In genomic region chr8:116994016-116994716, GRCm38 (mm10) we compare ENCODE assay signal across 8 mouse cellular contexts. TPM values are rescaled to one million over a fixed set of nuclear protein-coding genes. Genes with fewer than 3 reads are reported as not detected.
A peak's percentile ranks its signal among the peaks of the same experiment; 100 is the strongest.
DNase-seq lines count a peak whose midpoint lies in the region; ATAC-seq and TF ChIP-seq lines count a peak whose summit lies in the region.

No protein-coding gene starts in this region.

- DNase-seq in heart, postnatal 0 days (ENCODE audit: low spot score): no peak
- DNase-seq in heart, adult 11 months: no peak
- DNase-seq in midbrain, embryonic 14.5 days: no peak
- no peak for DNase-seq in adrenal gland, postnatal 25 days
- DNase-seq in cerebellum, postnatal 10 days: no peak
- DNase-seq in gastrocnemius, adult 8-10 months (ENCODE audit: low spot score in 2 of 2): no peak

- no peak for TF ChIP-seq EP300 in heart, postnatal 0 days (IDR thresholded peaks at IDR 0.05; ENCODE audit: low read depth)

- H3K27me3 ChIP-seq in heart, postnatal 0 days (ENCODE audit: control insufficient read depth, insufficient read depth, low read length): no peaks in the 10 kb centered on the region
- peaks cover 3% of the 10 kb centered on the region; the same call in 1 of the 2 replicates for H3K27me3 ChIP-seq in hindbrain, embryonic 12.5 days
- H3K27me3 ChIP-seq in midbrain, embryonic 14.5 days (ENCODE audit: control insufficient read depth, insufficient read depth, low read length): no peaks in the 10 kb centered on the region

- H3K27ac ChIP-seq in heart, postnatal 0 days (ENCODE audit: low read depth): no peak overlapping the region
- no peak overlapping the region for H3K27ac ChIP-seq in brown adipose tissue, adult 24 weeks (replicated peaks; ENCODE audit: low read depth, low read length)
- H3K27ac ChIP-seq in hindbrain, embryonic 12.5 days: no peak overlapping the region
- no peak overlapping the region for H3K27ac ChIP-seq in midbrain, embryonic 14.5 days (replicated peaks; ENCODE audit: low read depth, low read length)

- 54% methylated on average over 11 of the region's 11 CpGs for WGBS in heart, postnatal 0 days
- WGBS in hindbrain, embryonic 12.5 days: 65% methylated on average over 11 of the region's 11 CpGs
- WGBS in midbrain, embryonic 14.5 days: 65% methylated on average over 11 of the region's 11 CpGs

- no peaks in the 10 kb centered on the region for H3K9me3 ChIP-seq in heart, postnatal 0 days (replicated peaks; ENCODE audit: control insufficient read depth, low read length)
- no peaks in the 10 kb centered on the region for H3K9me3 ChIP-seq in hindbrain, embryonic 12.5 days (replicated peaks)
- no peaks in the 10 kb centered on the region for H3K9me3 ChIP-seq in midbrain, embryonic 14.5 days (ENCODE audit: control insufficient read depth, low read length)

- peak overlapping the region; percentile 97 for H3K4me2 ChIP-seq in heart, postnatal 0 days (ENCODE audit: low read depth, low read length)
- peak overlapping the region; percentile 86 for H3K4me2 ChIP-seq in hindbrain, embryonic 12.5 days (replicated peaks)
- H3K4me2 ChIP-seq in midbrain, embryonic 14.5 days (ENCODE audit: low read length): peak overlapping the region; percentile 81

- no peaks in the 10 kb centered on the region for H3K36me3 ChIP-seq in heart, postnatal 0 days (replicated peaks; ENCODE audit: control insufficient read depth, insufficient read depth, low read length)
- no peaks in the 10 kb centered on the region for H3K36me3 ChIP-seq in hindbrain, embryonic 12.5 days
- H3K36me3 ChIP-seq in midbrain, embryonic 14.5 days (ENCODE audit: control insufficient read depth, insufficient read depth, low read length): no peaks in the 10 kb centered on the region

- H3K4me3 ChIP-seq in heart, postnatal 0 days (ENCODE audit: low read depth, low read length): peak overlapping the region; percentile 74
- H3K4me3 ChIP-seq in brown adipose tissue, adult 24 weeks (ENCODE audit: insufficient read depth, low read depth, low read length): peak overlapping the region; percentile 61
- H3K4me3 ChIP-seq in hindbrain, embryonic 12.5 days: peak overlapping the region; percentile 65
- peak overlapping the region; percentile 63 for H3K4me3 ChIP-seq in midbrain, embryonic 14.5 days (replicated peaks; ENCODE audit: low read depth, low read length)

- ATAC-seq in heart, postnatal 0 days (ENCODE audit: insufficient read depth, low read depth): no peak
- no peak for ATAC-seq in hindbrain, embryonic 12.5 days (ENCODE audit: low FRiP score)
- ATAC-seq in midbrain, embryonic 14.5 days (ENCODE audit: low FRiP score, low TSS enrichment): no peak

- H3K9ac ChIP-seq in heart, postnatal 0 days (replicated peaks; ENCODE audit: low read depth, low read length): peak overlapping the region; percentile 14; the same call in 1 of the 2 replicates
- H3K9ac ChIP-seq in hindbrain, embryonic 12.5 days: peak overlapping the region; percentile 54; the same call in 1 of the 2 replicates
- H3K9ac ChIP-seq in midbrain, embryonic 14.5 days (replicated peaks; ENCODE audit: low read length): no peak overlapping the region

- no peak for TF ChIP-seq CTCF in heart, postnatal 0 days (IDR thresholded peaks at IDR 0.05; ENCODE audit: low read depth)

- H3K4me1 ChIP-seq in heart, postnatal 0 days (ENCODE audit: control insufficient read depth, insufficient read depth): peaks cover 8% of the 10 kb centered on the region; the same call in 1 of the 2 replicates
- H3K4me1 ChIP-seq in brown adipose tissue, adult 24 weeks (ENCODE audit: control insufficient read depth, insufficient read depth, insufficient read length, low read length): no peaks in the 10 kb centered on the region
- H3K4me1 ChIP-seq in hindbrain, embryonic 12.5 days: peaks cover 13% of the 10 kb centered on the region
- peaks cover 7% of the 10 kb centered on the region; the same call in 1 of the 2 replicates for H3K4me1 ChIP-seq in midbrain, embryonic 14.5 days (ENCODE audit: control insufficient read depth, insufficient read depth, low read length)

RNA-seq across cellular contexts. Expression of gene Gcsh, which starts 0.8 kb away (rescaled TPM):
- 24.2 and 29.9 TPM in 2 replicates for total RNA-seq in heart, postnatal 0 days (2014; rRNA removed; ENCODE audit: low replicate concordance)
- 69.3 and 71.1 TPM in 2 replicates for polyA plus RNA-seq in heart, postnatal 0 days (2015; fragmentation: Nextera tagmentation; extraction: Ambion mirVana)
- polyA plus RNA-seq in brown adipose tissue, adult 24 weeks (2012; ENCODE audit: insufficient read depth, insufficient read length, missing spikeins): 205 and 234 TPM in 2 replicates
- 95.3 and 98.7 TPM in 2 replicates for polyA plus RNA-seq in hindbrain, embryonic 12.5 days (2016; fragmentation: Nextera tagmentation; extraction: Ambion mirVana)
- 82.2 and 87.5 TPM in 2 replicates for polyA plus RNA-seq in midbrain, embryonic 14.5 days (2014; fragmentation: Nextera tagmentation; extraction: Ambion mirVana)
- 93.1 and 118 TPM in 2 replicates for total RNA-seq in adrenal gland, postnatal 25 days (2021)
- total RNA-seq in gastrocnemius, adult 8-10 months (2022): 10 to 100 TPM; 43.1 to 47.4 (median 44.0) TPM

RNA-seq across cellular contexts. Expression of gene 1700030J22Rik, which starts 15.4 kb away (rescaled TPM):
- total RNA-seq in heart, postnatal 0 days (2014; rRNA removed; ENCODE audit: low replicate concordance): 2.7 TPM in 1 of 2 replicates, not detected in the other
- polyA plus RNA-seq in heart, postnatal 0 days (2015; fragmentation: Nextera tagmentation; extraction: Ambion mirVana): 0.26 and 0.33 TPM in 2 replicates
- polyA plus RNA-seq in brown adipose tissue, adult 24 weeks (2012; ENCODE audit: insufficient read depth, insufficient read length, missing spikeins): 0.36 and 0.58 TPM in 2 replicates
- polyA plus RNA-seq in hindbrain, embryonic 12.5 days (2016; fragmentation: Nextera tagmentation; extraction: Ambion mirVana): 6.1 and 6.7 TPM in 2 replicates
- polyA plus RNA-seq in midbrain, embryonic 14.5 days (2014; fragmentation: Nextera tagmentation; extraction: Ambion mirVana): 5.6 and 6.3 TPM in 2 replicates
- total RNA-seq in adrenal gland, postnatal 25 days (2021): 2.2 and 3.8 TPM in 2 replicates
- under 1 TPM in 2 of 4 experiments, not detected in 2; 0.13 to 0.16 TPM for total RNA-seq in gastrocnemius, adult 8-10 months (2022)

RNA-seq across cellular contexts. Expression of gene Atmin, which starts 51.0 kb away (rescaled TPM):
- total RNA-seq in heart, postnatal 0 days (2014; rRNA removed; ENCODE audit: low replicate concordance): 16.0 and 19.1 TPM in 2 replicates
- polyA plus RNA-seq in heart, postnatal 0 days (2015; fragmentation: Nextera tagmentation; extraction: Ambion mirVana): 6.0 and 7.0 TPM in 2 replicates
- polyA plus RNA-seq in brown adipose tissue, adult 24 weeks (2012; ENCODE audit: insufficient read depth, insufficient read length, missing spikeins): 5.1 and 8.7 TPM in 2 replicates
- polyA plus RNA-seq in hindbrain, embryonic 12.5 days (2016; fragmentation: Nextera tagmentation; extraction: Ambion mirVana): 20.8 and 21.4 TPM in 2 replicates
- 21.2 and 26.3 TPM in 2 replicates for polyA plus RNA-seq in midbrain, embryonic 14.5 days (2014; fragmentation: Nextera tagmentation; extraction: Ambion mirVana)
- 20.6 and 23.8 TPM in 2 replicates for total RNA-seq in adrenal gland, postnatal 25 days (2021)
- total RNA-seq in gastrocnemius, adult 8-10 months (2022): 10 to 100 TPM; 29.7 to 35.3 (median 30.7) TPM
